Mouse (Mus musculus) cerebellum, postnatal 25 days (tissue): Measurements from ENCODE around the gene Tcf7l2.

Experiments used
- DNase-seq, 2 experiments: peaks; one replicate each; pipeline ENCODE4 v3.0.0; 2021; ENCODE audit warnings: mixed read lengths in 2 of 2

Gene Tcf7l2

DNA sequence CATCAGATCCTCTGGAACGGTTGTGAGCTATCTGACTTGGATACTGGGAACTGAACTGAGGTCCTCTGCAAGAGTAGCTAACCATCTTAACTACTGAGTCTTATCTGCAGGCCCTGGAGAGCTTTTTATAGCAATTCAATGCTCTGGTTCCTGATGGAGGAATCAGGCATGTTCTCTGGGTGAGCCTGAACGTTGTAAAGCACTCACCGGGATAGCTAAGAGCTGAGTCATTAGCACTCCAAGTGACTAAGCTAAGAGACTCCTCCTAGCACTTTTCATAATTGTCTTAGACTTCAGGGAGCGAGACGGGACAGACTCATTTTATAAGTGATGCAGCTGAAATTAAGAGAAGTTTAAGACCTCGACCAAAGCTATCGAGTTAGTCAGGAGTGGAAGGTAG, 53.7 kb downstream of the Tcf7l2 start:
- no peak for DNase-seq

DNA sequence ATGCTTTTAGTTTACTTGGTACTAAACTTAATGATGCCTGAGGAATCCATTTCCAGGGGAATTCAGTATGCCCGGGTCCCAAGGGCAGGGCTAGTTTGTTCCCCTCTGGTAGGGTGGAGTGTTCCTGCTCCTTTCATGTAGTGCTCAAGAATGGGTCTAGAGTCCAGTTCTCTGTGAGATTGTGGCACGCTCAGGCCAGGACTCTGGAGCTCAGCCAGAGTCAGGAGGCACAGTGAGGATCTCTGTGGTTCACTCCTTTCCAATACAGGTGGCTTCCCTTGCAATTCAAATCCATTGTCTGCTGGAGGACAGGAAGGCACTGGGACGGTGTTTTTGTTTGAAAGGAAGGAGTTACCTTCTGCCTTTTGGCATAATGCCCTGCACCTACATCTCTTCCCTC, 56.2 kb downstream of the Tcf7l2 start:
- no peak for DNase-seq

DNA sequence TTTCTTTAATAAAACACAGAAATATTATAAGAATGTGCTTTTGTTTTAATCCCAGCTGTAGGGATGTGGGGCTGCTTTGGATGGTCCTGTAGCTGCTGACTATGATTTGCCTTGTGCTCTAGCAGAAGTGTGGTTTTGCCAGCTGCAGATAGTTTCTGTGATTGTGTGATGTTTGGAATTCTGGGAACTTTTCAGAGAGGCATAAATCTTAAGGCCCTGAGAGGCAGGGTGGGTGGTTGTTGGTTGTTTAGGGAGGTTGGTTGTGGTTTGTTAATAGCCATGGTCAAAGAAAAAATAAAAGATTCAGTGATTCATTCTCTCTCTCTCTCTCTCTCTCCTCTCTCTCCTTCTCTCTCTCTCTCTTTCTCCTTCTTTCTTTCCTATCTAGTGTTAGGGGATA, 57.8 kb downstream of the Tcf7l2 start:
- no peak for DNase-seq

DNA sequence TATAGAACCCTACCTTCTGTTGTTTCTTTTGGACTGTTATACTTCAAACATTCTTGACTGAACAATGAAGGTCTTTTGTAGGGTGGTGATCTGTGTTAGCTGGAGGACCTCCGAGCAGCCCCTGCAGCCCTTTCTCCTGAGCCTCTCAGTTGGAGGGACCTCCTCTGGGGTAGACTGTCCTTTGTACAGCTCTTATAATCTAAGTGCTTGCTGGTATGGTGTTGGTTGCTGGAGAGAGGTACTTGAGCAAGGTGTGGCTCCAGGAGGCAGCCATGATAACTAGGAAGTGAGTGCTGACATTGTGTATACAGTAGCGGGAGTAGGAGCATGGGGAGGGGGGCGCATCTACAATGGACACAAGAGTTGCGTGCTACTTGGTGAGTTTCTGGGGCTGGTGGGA, 58.4 kb downstream of the Tcf7l2 start:
- no peak for DNase-seq

DNA sequence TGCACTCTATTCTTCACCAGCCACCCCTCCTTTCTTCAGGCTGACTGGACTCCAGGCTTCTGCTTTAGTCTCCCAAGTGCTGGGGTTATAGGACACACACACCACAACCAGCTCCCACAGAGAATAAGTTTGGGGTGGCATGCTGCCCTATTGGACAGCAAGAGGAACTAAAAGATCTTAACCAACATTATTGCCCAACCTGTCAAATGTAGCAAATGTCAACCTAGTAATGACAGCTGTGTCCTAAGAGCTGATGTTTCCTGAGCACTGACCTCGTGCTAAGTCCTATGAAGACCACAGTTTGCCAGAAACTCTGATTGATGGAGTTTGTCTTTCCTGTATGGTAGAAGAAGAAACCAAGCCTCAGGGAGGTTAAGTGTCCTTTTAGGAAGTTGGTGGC, 61.5 kb downstream of the Tcf7l2 start:
- no peak for DNase-seq

DNA sequence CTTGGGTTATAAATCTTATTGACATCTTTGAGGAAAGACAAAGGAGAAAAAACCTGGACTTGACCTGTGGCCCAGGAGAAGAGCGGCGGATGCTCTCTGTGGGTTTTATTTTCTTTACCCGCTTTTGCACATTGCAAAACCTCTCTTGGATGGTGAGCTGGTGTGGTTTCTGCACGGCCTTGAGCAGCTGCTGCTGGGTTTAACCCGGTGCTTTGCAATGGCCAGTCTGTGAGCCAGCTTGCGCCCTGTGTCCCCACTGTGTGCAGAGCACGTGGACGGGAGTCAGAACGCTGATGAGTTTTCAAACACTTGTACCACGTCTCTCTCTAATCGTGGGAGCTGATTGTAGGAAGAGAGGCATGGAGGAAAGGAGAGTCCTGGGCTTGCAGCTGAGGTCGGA, 62.2 kb downstream of the Tcf7l2 start:
- no peak for DNase-seq

DNA sequence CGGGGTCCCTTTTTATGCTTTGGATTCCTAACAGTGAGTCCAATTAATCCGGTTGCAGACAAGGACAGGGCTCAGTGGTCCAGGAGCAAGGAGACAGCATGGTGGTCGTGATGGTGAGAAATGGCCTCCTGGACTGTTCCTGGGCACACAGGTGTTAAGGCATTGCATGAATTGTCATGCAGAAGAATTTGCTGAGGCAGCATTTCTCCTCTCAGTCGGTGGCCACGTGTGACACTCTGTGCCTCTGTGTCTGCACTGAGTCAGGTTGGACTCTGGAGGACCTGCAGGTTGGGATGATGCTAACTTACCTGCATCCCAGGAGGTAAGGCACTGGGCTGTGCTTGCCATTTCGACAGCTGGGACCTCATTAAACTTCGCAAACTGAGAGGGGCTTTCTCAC, 63.2 kb downstream of the Tcf7l2 start:
- DNase-seq: no peak

DNA sequence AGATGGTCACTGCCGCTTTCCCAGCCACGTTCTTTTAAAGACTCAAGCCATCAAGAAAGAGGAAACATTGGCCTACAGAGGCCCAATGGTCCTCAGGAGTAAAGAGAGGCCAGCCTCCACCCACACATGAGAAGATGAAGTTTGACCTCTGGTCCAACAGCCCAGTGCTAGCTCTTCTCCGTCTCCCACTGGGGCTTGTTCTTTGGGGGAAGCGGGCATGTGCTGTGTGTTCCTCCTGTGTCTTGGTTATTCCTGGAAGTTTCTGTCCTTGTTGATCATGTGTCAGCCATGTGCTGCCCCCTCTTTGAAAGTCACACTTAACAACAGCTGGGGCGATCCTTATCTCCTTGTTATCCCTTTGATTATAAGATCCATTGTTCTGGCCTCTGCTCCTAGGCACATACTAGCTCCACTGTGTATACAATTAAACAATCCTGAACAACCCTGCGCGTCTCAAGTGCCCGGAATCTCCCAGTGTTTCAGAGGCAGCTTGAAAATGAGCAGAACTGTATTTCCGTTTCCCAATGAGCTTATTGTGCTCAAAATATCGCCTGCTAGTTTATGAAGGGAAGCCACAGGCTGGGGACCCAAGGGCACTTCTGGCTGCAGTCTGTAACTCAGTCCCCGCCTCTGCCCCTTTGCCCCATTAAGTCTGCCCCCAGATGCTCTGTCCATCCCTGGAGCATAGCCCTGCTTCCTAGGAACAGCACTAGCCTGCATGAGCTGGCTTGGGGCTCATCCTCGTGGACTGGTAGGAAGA, 65.0 kb downstream of the Tcf7l2 start:
- no peak for DNase-seq

DNA sequence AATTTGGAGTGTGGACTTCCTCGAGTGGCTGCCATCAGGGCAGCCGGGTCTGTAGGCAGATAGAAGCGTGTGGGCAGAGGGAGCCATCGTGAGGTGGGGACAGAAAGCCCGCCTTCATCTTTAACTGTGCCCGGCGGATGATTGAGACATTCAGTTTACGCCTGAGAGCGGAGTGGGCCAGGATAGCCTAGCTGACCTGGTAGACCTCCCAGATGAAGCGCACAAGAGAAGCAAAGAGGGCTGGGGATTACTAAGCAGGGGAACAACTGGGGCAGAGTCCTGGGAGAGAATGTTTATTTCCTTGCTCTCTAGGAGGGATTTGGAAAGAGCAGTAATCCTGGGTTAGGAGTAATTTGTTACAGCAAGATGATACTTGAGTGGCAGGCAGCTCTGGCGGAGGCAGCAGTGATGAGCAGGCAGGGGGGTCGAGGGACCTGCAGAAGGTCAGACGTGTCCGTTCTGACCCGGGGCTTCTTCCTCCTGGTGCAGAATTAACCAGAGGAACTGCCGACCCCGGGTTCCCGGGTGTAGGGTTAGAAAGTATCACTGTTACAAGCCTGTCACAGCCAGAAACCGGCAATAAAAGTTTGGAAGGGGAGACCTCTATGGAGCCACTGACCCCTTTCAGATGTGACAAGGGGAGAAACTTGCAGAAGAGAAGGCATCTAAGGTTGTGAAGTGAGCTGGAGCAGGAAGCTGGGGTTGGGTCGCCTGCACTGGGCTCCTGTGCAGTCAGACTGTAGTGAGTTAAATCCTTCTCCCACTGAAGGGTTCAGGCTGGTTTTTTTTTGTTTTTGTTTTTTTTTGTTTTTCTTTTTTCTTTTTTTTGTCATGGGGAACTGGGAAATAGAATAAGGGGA, 65.8 kb downstream of the Tcf7l2 start:
- DNase-seq: no peak

DNA sequence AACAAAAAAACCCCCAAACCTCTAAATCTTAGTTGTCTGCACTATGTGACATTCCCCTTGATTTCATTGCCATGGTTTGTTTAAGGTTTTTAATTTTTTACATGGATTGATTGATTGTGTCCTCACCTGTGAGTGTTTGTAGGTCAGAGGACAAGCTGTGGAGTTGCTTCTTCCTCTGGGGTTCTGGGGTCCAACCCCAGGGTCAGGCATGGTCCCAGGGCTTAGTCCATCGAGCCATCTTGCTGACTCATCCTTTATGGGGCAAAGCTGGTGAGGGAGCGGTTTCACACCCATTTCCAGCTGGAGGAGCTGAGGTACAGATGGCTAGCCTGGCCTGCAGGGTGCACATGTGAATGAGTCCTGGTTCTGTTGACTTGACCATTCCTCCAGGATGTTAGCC, 66.7 kb downstream of the Tcf7l2 start:
- no peak for DNase-seq

DNA sequence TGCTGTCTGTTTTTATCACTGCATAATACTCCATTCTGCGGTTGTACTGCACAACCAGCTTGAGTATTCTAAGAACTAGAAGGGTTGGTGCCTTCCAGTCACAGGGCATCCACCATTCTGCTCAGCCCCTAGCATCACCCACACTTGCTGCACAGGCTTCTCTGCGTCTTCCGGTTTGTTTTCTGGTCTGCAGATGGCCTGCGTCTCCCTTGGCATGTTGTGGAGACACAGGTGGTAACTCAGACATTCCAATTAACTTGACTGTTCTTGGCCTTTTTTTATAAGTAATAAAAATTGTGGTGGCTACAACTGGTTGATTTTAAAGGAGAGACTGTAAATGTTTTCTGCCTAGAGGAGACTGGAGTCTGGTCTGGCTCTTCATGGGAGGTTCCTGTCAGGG, 67.9 kb downstream of the Tcf7l2 start:
- no peak for DNase-seq

DNA sequence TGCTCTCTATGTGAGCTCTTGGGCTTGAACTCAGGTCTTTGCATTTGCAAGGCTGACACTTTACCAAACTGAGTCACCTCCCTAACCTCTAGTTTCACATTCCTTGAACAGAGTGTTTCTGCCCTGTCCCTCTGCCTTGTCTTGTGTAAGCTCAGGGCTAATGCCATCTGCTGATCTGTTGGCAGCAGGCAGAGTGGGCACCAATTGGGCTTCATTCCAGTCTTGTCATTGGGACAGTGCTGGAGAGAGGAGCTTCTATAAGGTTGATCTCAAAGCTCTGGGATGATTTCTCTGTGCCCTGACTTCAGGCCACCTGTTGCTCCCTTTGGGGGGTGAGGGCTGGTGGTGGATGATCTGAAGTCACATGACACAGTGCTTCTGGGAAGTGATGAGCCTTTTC, 70.6 kb downstream of the Tcf7l2 start:
- DNase-seq: no peak

DNA sequence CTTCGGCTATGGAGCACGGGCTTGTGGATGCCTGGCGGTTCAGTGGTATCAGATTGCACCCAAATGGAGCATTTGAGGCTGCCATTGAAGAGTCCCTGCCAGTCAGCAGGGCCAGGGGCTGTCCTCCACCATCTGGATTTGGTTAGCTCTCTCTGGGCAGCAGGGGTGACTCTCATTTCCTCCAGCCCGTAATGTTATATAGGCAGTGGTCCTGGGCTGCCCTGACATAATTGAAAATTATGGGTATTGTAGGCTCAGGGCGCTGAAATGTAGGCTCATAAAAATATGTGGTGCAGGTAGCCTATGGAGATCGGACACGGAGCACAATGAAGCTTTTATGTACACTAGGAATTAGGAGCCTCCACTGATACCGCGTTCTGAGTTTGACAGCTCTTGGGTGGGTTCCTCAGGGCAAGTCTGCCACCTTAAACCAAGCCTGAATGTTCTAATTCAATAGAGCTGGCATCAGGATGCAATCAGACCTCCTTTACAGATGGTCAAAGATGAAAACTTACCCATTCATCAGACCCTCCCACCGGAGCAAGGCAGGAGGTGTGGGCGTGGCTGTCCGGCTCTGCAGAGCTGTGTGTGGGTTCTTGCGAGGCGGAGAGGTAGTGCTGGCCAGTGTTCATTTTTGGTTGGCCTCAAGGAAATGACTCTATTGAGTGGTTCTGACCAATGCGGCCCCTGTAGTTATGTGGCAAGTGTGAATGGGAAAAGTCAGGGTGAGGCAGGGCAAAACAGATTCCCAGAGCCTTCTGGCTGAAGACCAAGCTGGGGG, 73.6 kb downstream of the Tcf7l2 start:
- no peak for DNase-seq

DNA sequence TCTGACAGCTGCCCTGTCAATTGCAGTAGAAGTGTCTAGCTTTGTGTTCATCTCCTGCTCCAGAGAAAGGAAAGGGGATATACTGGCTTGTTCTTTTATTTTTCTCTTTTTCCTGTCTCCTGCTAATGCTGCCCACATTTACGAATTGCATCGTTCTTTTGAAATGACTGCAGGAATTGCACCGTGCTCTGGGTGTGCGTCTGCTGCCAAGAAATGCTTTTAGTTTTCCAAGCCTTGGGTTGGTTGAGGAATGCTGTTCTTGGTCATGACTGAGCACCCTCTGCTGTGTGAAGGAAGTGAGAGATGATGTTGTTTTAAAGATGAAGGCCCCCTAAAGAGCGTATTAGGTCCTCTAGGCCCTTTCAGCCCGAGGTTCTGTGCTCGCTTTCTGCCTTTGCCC, 75.4 kb downstream of the Tcf7l2 start:
- no peak for DNase-seq

DNA sequence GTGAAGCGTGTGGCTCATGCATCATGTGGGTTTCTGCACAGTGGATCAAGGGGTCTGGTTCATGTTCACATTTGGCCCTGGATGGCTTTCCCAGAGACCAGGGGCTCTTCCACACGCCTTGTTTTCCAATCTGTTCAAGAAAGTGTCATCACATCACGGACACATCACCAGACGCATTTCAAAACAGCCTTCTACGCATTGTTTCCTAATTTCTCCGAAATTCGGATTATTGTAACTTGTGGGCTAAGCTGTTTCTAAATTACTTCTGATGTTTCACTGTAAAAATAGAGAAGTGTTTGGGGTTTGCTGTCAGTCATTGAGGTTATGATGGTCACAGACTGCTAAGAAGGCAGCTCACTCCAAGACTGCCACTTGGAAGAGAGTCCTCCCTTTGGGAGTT, 78.6 kb downstream of the Tcf7l2 start:
- DNase-seq: no peak

DNA sequence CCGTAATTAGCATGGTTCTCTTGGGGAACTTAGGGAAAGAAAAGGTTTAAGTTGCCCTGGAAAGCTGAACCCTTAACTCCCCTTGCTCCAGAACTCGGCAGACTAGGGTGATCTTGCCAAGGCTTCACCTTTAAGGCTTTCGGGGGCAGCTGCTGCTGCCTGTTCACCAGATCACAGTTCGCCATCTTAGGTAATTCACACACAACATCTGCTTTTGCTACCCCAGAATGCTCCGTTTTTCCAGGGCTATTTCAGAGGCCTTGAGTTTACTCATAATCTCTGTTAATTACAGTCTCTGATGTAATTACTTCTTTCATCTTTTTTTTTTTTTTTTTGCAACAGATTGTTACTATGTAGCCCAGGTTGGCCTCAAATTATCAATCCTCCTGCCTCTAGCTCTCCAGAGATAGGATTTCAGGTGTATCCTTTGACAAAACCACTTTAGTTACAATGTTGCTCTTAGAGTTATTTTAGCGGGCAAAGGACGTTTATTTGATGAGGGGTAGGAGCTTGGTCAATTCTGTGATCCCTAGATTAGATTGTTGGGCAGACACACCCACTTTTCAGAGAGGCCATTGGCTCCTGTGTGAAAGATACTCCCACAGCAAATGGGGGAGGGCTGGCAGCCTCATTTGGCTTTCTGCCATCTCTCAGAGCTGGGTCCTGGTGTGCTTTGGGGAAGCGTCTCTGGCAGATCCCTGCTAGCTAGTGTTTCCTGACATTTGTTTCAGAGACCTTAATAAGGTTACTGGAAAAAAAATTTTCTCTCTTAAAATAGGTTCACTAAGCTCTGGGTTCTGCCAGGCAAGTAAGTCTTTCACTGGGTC, 83.6 kb downstream of the Tcf7l2 start:
- DNase-seq: peak in 1 of 2 experiments; percentile 15

DNA sequence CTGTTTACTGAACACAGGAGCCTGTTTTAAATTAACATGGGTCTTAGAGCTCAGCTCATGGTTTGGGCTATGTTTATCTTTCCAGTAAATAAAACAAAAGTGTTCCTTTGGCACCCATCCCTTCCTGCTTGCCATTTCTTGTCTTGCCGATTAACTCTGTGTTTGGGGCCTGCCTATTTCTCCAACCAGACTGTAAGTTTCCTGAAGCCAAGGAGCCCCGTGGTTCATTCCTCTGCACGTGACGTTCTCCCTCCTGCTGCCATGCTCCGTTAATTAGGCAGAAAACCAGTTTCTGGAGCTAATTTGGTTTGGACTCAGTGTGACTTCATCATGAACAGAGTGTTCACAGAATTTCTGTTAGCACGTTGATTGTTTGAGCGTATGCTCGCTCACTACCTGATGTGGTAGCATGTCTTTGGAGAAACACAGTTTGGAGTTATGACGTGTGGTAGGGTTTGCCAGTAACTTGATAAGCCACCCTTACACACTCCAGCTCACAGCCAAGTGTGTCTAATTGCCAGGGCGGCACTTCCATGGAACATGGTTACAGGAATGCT, 84.4 kb downstream of the Tcf7l2 start:
- DNase-seq: no peak

DNA sequence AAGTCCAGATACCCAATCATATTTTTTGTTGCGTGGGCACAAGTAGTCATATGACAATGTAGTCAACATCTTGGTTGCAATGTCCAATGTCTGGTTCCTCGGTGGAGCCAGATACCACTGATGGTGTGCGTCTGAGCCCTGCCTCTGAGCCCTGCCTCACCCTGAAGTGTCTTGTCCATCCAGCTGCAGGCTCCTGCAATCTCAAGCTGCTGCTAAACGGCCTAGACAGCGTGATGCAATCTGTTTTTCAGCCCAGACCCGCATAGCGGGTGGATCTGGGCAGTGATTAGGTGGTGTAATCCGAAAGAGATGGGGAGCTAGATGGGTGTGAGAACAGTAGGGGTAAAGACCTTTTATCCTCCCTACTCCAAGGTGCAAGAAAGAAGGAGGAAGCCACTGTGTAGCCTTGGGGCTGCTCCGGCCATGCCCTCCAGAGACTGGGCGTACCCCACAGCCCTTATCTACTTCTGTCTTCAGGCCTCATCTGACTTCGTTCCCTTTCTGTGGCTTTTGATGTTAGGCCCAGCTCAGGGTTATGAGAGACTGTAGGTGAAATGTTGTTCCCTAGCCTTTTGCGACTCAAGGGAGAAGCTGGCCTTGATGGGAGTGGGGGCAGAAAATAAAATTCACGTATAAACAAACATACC, 86.1 kb downstream of the Tcf7l2 start:
- no peak for DNase-seq

DNA sequence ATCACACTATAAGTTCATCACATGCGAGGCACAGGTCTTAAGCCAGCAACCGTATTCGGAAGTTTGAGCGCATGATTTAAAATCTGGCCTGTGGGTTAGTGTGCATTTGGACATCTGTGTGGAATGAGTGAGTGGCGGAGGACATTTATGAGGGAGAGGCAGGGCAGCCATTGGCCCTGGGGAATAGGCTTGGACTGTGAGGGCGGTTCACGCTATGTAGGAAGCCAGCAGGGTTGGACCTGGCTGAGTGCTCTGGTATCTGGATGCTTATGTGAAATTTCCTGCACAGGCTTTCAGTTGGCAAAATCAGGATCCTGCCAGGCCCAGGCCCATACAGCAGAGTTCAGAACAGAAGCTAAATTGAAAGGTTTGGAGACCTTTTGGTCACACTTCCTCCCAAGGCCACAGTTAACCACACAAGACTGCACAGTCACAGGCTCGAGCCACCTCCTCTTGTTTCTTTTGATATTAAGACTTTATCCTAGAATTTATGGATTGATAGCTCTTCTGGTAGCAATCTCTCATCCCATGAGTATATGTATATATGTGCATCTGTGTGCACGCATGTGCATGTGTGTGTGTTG, 89.4 kb downstream of the Tcf7l2 start:
- DNase-seq: no peak

DNA sequence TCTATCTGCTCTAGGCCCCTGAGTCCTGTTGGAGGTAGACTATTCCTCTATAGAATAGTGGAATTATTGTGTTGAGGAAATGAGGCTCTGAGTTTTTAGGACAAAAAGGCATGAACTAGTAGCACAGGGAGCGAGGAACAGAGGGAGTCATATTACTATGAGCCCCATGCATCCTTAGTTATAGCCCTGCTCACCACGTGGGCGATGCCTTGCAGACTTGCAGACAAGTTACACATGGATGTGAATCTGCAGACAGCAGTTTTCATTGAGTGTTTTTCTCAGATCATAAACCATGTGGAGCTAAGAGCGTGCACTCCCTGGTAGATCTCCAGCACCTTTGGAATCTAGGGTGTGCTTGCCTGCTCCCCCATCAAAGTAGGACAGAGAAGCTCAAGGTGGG, 90.5 kb downstream of the Tcf7l2 start:
- no peak for DNase-seq

DNA sequence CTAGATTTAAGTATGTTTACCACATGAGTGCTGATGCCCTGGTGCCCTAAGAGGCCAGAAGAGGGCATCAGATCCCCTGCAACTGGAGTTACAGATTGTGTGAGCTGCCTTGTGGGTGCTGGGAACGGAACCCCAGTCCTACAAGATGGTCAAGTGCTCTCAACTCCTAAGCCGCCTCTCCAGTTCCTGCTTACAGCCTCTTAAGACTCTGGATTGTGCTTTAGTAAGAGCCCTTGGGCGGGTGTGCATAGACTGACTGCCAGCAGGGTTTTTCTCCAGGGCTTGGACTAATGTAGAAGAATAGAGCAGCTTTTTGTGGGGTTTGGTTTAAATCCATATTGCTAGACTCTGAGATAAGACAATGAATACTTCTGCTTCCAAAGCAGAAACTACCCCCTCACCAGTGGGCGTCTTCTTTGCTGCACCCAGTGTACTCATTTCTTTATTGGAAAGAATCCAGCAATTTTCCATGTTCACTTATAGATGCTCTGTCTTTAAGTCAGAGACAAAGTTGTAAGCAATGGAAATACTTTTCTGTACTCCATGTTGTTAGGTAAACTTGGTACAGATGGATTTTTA, 92.3 kb downstream of the Tcf7l2 start:
- DNase-seq: no peak
